In genomic region chr5:48199380-48199779, GRCm38 (mm10) we compare ENCODE assay signal across 17 mouse cellular contexts.
DNase-seq lines count a peak whose midpoint lies in the region; TF ChIP-seq lines count a peak whose summit lies in the region.
"Had no signal": no experiment of that assay in that cellular context is flagged by ENCODE, and none has a peak within 500 bp of the region (broad histone marks: within the 10 kb centered on the region; RNA-seq: fewer than 3 reads in every experiment).

No protein-coding gene starts in this region.

- H3K9ac ChIP-seq in CH12.LX (ENCODE audit: insufficient read depth, low read depth), result no peak overlapping the region
- H3K9ac ChIP-seq in MEL (ENCODE audit: control insufficient read depth, low read depth, low read length, poor library complexity, severe bottlenecking), result no peak overlapping the region

- H3K9me3 ChIP-seq in CH12.LX (replicated peaks; ENCODE audit: low read length) (no peaks in the 10 kb centered on the region), MEL (replicated peaks; ENCODE audit: insufficient read depth, low read length) (no peaks in the 10 kb centered on the region)
- H3K9me3 ChIP-seq: G1E had no signal

- H3K27ac ChIP-seq in CH12.LX (ENCODE audit: insufficient read depth, low read depth) (no peak overlapping the region), MEL (ENCODE audit: control insufficient read depth, low read depth, low read length) (no peak overlapping the region)

- H3K27me3 ChIP-seq in CH12.LX (replicated peaks) (no peaks in the 10 kb centered on the region), MEL (ENCODE audit: control insufficient read depth in 1 of 2, insufficient read depth in 2 of 2, low read length in 2 of 2) (no peaks in the 10 kb centered on the region; a peak in 1 of 4 replicates)

- H3K79me2 ChIP-seq in CH12.LX (replicated peaks; ENCODE audit: control insufficient read depth, extremely low read depth, insufficient read depth, poor library complexity, severe bottlenecking) (no peaks in the 10 kb centered on the region), MEL (ENCODE audit: control insufficient read depth, insufficient read depth, low read length, poor library complexity) (no peaks in the 10 kb centered on the region)

- in situ Hi-C loops in CH12.LX (cut with MboI; ENCODE audit: low pct_ligation_motif_present, low pct_unique_long_range_greater_than_20kb, low sequenced_read_pairs), result no loop called here

- H3K36me3 ChIP-seq in CH12.LX (replicated peaks in 1 of 2; ENCODE audit: control insufficient read depth in 1 of 2, insufficient read depth in 1 of 2, low read length in 1 of 2) (no peaks in the 10 kb centered on the region), MEL (ENCODE audit: control insufficient read depth in 1 of 2, insufficient read depth in 2 of 2, low read length in 2 of 2) (no peaks in the 10 kb centered on the region)
- H3K36me3 ChIP-seq: G1E had no signal

- H3K4me1 ChIP-seq in CH12.LX (ENCODE audit: control insufficient read depth in 1 of 2, insufficient read depth in 2 of 2) (peaks cover 0 to 16% of the 10 kb centered on the region in 2 experiments; a peak in 2 of 4 replicates), MEL (ENCODE audit: control insufficient read depth in 1 of 2, insufficient read depth in 2 of 2, low read length in 2 of 2) (no peaks in the 10 kb centered on the region)

- TF ChIP-seq POLR2A in CH12.LX (IDR thresholded peaks at IDR 0.05; ENCODE audit: low read depth, low read length), result no peak
- no peak for TF ChIP-seq POLR2A in MEL (IDR thresholded peaks at IDR 0.05; ENCODE audit: control insufficient read depth in 1 of 2, insufficient read depth in 1 of 2, low read depth in 1 of 2, low read length in 2 of 2, poor library complexity in 1 of 2)

- TF ChIP-seq EP300 in CH12.LX (IDR thresholded peaks at IDR 0.05; ENCODE audit: low read length), result peak; percentile 88
- no peak for TF ChIP-seq EP300 in MEL (IDR thresholded peaks at IDR 0.05; ENCODE audit: low read depth in 1 of 2, low read length in 2 of 2)

- H3K4me3 ChIP-seq in CH12.LX (replicated peaks in 1 of 3; ENCODE audit: low read depth in 2 of 3, low read length in 2 of 3, poor library complexity in 1 of 3) (no peak overlapping the region), MEL (ENCODE audit: control insufficient read depth in 1 of 2, insufficient read depth in 1 of 2, low read depth in 2 of 2, low read length in 2 of 2) (no peak overlapping the region)

- H3K4me2 ChIP-seq in CH12.LX (ENCODE audit: insufficient read depth, low read depth, poor library complexity, severe bottlenecking), result no peak overlapping the region

- dilution Hi-C loops in CH12.LX (cut with MboI; ENCODE audit: extremely low pct_ligation_motif_present, extremely low pct_unique_long_range_greater_than_20kb, low sequenced_read_pairs), result no loop called here

- no peak for TF ChIP-seq RAD21 in CH12.LX (IDR thresholded peaks at IDR 0.05; ENCODE audit: low read depth, low read length)
- TF ChIP-seq RAD21 in MEL (IDR thresholded peaks at IDR 0.05; ENCODE audit: low read depth, low read length), result no peak

- DNase-seq in CH12.LX (ENCODE audit: extremely low read depth), result peak; percentile 83
- peak; percentile 1 for DNase-seq in MEL (ENCODE audit: low read depth, low spot score)
- no peak for DNase-seq in heart, adult 9 months (ENCODE audit: low spot score in 2 of 2)
- no peak for DNase-seq in frontal cortex, postnatal 36 days (ENCODE audit: low spot score in 2 of 2)
- DNase-seq: adrenal gland, adult 2 months; adrenal gland, adult 8-10 months; adrenal gland, postnatal 10 days; adrenal gland, postnatal 14 days; adrenal gland, postnatal 25 days; adrenal gland, postnatal 36 days; B cell, adult 2 months; cerebellum, adult 11 months; cerebellum, adult 11-12 months; cerebellum, adult 18-20 months; cerebellum, adult 2 months; cerebellum, adult 8-10 months had no signal

- TF ChIP-seq CTCF in CH12.LX (conservative IDR thresholded peaks at IDR 0.05 in 1 of 2, IDR thresholded peaks at IDR 0.05 in 1 of 2; ENCODE audit: low read depth in 2 of 2, low read length in 2 of 2) (no peak), MEL (IDR thresholded peaks at IDR 0.05 in 2 of 3, conservative IDR thresholded peaks at IDR 0.05 in 1 of 3; ENCODE audit: control insufficient read depth in 1 of 3, insufficient read depth in 1 of 3, low read depth in 2 of 3, low read length in 3 of 3, poor library complexity in 1 of 3, severe bottlenecking in 1 of 3) (no peak)

TF ChIP-seq in CH12.LX, 34 proteins besides CTCF, POLR2A, EP300 and RAD21:
- TF ChIP-seq TCF12 (IDR thresholded peaks at IDR 0.05; ENCODE audit: low read depth, low read length) (peak; percentile 14; the same call in 1 of the 2 replicates), TBP (conservative IDR thresholded peaks at IDR 0.05; ENCODE audit: low read depth, low read length) (no peak), IRF4 (IDR thresholded peaks at IDR 0.05; ENCODE audit: low read depth, low read length) (peak; percentile 85), MAFK (IDR thresholded peaks at IDR 0.05; ENCODE audit: insufficient replicate concordance, low read length) (no peak), ELF1 (IDR thresholded peaks at IDR 0.05; ENCODE audit: low read depth, low read length) (no peak)
TF ChIP-seq in CH12.LX: peak in this region for 2.

TF ChIP-seq in MEL, 35 proteins besides CTCF, POLR2A, EP300 and RAD21:
- TF ChIP-seq MAZ (IDR thresholded peaks at IDR 0.05; ENCODE audit: low read depth, low read length), result no peak
- no peak for TF ChIP-seq CHD1 (IDR thresholded peaks at IDR 0.05; ENCODE audit: low read depth, low read length)
- no peak for TF ChIP-seq MYC (IDR thresholded peaks at IDR 0.05; ENCODE audit: low read depth, low read length)
- TF ChIP-seq E2F4 (IDR thresholded peaks at IDR 0.05; ENCODE audit: borderline replicate concordance, low read depth, low read length), result no peak
- TF ChIP-seq SIN3A (IDR thresholded peaks at IDR 0.05; ENCODE audit: low read length), result no peak
- no peak for TF ChIP-seq ZMIZ1 (IDR thresholded peaks at IDR 0.05; ENCODE audit: low read depth, low read length)
- no peak for TF ChIP-seq POLR2AphosphoS5 (IDR thresholded peaks at IDR 0.05; ENCODE audit: borderline replicate concordance, low read depth, low read length)

Comparison
In these comparisons a context has a peak if more than half of its experiments do, and no peak if none do; other contexts are left out.
1. DNase-seq: peak in CH12.LX (single experiment) and MEL (single experiment); none in heart, adult 9 months (0 of 2) and frontal cortex, postnatal 36 days (0 of 2).
2. Of the 35 proteins assayed by ChIP-seq in both MEL and CH12.LX: peak only in MEL: none; only in CH12.LX: EP300 and TCF12; in both: none; in neither: 33.